Mouse (Mus musculus): ENCODE measurements around the gene Olfr982.

DNA sequence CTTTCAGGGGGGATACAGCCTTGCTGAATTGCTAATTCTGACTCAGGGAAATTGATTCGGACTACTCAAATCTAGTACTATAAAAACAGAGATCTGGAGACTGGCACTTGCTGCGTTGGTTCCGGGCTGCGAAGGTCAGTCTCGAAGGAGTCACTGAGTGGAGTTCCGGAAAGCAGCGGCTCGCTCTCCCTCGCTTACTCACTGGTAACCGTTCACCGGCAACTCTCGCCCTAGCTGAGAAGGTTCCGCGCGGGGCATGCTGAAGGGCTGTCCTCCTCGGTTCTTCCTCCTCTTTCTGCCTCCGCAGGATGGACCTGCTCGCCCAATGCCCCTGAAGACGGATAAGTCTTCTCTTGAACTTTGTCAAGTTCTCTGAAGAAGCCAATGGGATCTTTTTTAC is 23.5 kb upstream of the Olfr982 start:
- TF ChIP-seq CTCF (IDR thresholded peaks at IDR 0.05; ENCODE audit: extremely low read depth, insufficient read length, insufficient replicate concordance, low read depth, low read length), result no peak
- no peak for TF ChIP-seq POLR2A (IDR thresholded peaks at IDR 0.05; ENCODE audit: low read depth, low read length)

Data from small intestine, adult 2 months (tissue).